Mouse (Mus musculus) stomach, postnatal 0 days (tissue): ENCODE measurements around the gene Mgll.

Experiments
- CTCF ChIP-seq: IDR thresholded peaks from 2 replicates; pipeline ENCODE4 v1.5.1; 2016; ENCODE audit warnings: antibody characterized with exemption, low read depth, mild to moderate bottlenecking, moderate library complexity
- EP300 ChIP-seq: optimal IDR thresholded peaks from 2 replicates; pipeline ENCODE3; 2016; ENCODE audit warnings: antibody characterized with exemption

DNA sequence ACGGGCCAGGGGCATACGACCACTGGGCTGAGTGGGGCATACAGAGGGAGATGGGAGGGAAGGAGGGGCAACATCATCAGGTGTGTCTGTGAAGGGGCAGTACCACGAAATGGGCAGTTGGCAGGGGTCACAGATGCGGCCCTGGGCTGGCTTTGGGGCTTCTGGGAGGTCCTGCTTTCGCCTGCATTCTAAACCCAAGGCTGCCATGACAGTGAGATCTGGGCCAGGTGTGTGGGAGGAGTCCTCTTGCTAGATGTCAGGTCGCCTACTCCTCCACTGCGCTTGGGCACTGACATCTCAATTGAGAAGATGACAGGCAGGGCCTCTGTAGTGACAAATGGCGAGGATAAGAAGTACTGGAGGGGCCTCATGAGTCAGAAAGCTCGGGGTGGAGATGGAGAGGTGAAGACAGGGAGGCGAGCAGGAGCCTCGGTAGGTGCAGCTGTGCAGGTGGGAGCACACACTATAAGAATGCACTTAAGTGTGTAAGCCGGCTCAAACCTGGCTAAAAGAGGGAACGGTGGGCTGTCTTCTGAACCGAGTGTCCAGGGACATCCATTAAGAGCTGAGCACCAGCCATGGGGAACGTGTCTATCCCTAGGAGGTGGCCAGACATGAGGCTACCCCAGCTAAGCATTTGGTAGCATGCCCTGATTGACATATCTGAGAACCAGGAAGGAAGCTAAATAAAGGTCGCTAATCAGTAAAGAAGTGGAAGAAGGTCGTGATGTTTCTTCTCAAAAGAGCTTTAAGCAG lies 37.6 kb downstream of the Mgll start:
- TF ChIP-seq CTCF: no peak
- TF ChIP-seq EP300: no peak
